Mouse (Mus musculus): ENCODE data around the gene Unc45b.
"Not testable (repeated sequence)": the region's sequence is repeated elsewhere in the genome, so short reads cannot be mapped to it uniquely, and the experiment has no call there.

Gene Unc45b

GRCm38 (mm10) chr11:82897478-82897877 lies 12.9 kb upstream of the Unc45b start:
- DNase-seq (ENCODE audit: low spot score in 2 of 2): no peak

DNA sequence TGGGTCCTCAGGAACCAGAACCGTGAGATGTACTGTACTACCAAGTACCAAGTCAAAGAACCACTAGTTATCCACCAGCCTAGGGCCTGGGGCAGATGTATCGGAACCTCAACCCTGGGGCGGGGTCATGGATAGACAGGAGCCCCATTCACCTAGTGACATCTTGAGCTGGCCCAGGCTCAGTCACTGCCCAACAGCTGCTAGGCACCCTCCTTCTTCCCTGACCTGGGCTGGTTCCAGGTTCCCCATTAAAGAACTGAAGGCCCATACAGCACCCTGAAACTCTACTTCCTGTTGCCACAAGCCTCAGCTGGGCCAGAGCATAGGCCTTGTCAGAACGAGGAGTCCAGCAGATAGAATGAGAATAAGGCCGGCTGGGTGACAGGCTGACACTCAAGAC lies 10.6 kb upstream of the Unc45b start:
- DNase-seq (ENCODE audit: low spot score in 2 of 2): no peak

GRCm38 (mm10) chr11:82901606-82902310 lies 8.6 kb upstream of the Unc45b start:
- DNase-seq (ENCODE audit: low spot score in 2 of 2): no peak

- no peak for DNase-seq (ENCODE audit: low spot score in 2 of 2)
Measured at GRCm38 (mm10) chr11:82904952-82905351, 5.4 kb upstream of the Unc45b start.

- DNase-seq (ENCODE audit: low spot score in 2 of 2): no peak
Measured at GRCm38 (mm10) chr11:82905816-82906215, 4.5 kb upstream of the Unc45b start.

- DNase-seq (ENCODE audit: low spot score in 2 of 2): peak; percentile 87 to 96
Measured at GRCm38 (mm10) chr11:82907651-82908607, 2.4 kb upstream of the Unc45b start, which contains the start of gene Nle1. TSS of gene Nle1 (minus strand) at chr11:82908411.

DNA sequence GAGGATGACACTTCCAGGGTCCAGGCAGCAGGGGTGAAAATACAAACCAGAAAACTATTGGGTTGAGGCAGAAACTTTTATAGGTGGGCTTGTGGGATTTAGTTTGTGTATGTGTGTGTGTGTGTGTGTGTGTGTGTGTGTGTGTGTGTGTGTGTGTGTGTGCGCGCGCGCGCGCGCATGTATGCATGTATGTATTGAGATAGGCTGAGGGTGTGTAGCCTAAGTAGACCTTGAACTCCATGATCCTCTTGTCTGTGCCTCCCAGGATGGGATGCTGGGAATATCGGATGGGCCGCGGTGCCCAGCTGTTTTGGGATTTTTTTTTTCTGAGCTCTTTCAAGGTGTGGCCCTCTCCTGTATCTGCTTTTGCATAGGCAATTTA lies 1.8 kb upstream of the Unc45b start:
- no peak for DNase-seq (ENCODE audit: low spot score in 2 of 2)

DNA sequence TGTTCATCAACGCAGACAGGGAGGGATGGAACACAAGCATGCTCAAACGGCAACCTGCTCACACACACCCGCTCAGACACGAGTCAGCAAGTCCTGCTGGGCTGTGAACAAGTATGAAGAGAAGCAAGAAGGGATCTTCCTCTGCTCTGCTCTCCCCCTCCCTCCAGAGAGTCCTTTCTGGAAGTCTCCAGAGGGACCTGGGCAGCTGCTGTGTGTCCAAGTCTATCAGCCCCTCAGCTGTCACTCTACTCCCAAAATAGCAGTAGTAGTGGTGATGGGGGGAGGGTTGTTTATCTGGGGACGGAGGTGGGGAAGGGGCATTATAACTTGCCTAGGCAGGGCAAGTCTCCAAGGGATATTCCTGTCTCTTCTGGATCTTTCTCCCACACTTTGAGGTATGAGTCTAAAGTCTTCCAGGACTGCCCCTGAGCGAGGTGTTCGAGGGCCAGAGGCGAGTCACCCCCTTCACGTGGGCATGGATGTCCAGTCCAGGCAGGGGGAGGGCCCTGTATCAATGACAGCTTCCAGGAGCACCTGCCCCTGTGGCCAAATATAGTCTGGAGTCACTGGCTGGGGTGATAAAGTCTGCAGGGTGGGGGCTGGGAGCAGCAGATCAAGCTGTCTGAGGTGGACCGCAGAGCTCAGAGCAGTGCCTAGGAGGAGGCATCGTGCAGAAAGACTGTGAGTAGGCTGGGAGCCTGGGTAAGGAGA lies 484 bp downstream of the Unc45b start:
- peak in 1 of 2 experiments; percentile 15 for DNase-seq (ENCODE audit: low spot score in 2 of 2)

DNA sequence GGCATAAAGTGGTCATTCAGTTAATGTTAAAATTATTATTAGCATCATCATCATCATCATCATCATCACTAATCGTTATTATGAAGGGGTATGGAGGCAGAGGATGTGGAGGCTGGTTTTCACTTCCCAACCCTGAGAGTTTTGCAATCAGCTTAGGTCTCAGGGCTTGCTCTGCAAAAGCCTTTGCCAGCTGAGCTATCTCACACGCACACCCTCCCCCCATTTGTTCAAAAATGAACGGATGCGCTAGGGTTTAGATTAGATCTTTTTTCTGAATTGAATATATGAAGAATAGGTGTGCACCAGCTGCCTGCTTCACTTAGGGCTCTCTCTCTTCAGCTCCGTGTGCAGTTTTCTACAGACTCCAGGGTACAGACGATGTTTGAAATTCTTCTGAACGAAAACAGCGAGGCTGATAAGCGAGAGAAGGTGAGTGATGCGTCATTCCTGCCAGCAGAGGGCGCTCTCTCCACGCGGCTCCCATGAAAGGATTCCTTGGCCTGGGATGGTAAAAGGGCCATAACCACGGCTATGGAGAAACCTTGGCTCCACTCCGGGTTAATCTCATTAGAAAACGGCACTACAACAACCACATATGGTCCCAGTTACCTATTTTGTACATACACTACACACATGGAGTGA lies 4.5 kb downstream of the Unc45b start:
- peak in 1 of 2 experiments; percentile 39 for DNase-seq (ENCODE audit: low spot score in 2 of 2)

- DNase-seq (ENCODE audit: low spot score in 2 of 2): no peak
Measured at GRCm38 (mm10) chr11:82920768-82921167, 10.4 kb downstream of the Unc45b start.

GRCm38 (mm10) chr11:82921691-82922090 lies 11.3 kb downstream of the Unc45b start:
- no peak for DNase-seq (ENCODE audit: low spot score in 2 of 2)

DNA sequence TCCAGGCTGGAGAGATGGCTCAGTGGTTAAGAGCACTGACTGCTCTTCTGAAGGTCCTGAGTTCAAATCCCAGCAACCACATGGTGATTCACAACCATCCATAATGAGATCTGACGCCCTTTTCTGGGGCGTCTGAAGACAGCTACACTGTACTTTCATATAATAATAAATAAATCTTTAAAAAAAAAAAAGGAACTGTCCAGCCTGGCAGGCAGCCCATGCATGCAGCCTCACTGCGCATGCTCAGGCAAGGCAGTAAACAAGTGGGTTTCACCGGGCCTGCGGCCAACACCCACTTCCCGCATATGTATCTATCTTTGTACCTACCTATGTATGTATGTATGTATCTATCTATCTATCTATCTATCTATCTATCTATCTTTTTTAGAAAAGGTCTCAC lies 13.6 kb downstream of the Unc45b start:
- not testable (repeated sequence) for DNase-seq (ENCODE audit: low spot score in 2 of 2)

- no peak for DNase-seq (ENCODE audit: low spot score in 2 of 2)
Measured at GRCm38 (mm10) chr11:82928897-82929632, 18.7 kb downstream of the Unc45b start.

DNA sequence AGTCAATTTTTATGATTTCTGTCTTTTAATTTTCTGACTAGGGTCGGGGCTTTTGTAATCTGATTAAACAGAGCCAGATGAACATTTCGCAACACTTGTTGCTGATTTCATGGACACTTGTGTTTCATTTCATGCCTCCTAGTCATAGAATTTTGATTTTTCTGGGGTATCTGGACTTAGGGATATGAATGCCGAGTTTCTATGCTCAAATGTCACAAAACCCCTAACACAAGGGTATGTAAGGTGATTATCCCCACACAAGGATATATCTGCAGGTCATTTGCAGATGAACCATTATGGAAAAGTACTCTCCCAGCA lies 19.2 kb downstream of the Unc45b start:
- DNase-seq (ENCODE audit: low spot score in 2 of 2): no peak

GRCm38 (mm10) chr11:82930391-82930955 lies 20.1 kb downstream of the Unc45b start:
- DNase-seq (ENCODE audit: low spot score in 2 of 2): not testable (repeated sequence)

DNA sequence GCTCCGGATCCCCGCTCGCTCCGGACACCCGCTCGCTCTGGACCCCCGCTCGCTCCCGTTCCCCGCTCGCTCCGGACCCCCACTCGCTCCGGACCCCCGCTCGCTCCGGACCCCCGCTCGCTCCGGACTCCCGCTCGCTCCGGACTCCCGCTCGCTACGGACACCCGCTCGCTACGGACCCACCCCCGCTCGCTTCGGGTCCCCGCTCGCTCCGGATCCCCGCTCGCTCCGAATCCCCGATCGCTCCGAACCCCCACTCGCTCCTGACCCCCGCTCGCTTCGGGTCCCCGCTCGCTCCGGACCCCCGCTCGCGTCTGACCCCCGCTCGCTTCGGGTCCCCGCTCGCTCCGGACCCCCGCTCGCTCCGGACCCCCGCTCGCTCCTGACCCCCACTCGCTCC lies 20.8 kb downstream of the Unc45b start:
- not testable (repeated sequence) for DNase-seq (ENCODE audit: low spot score in 2 of 2)

- not testable (repeated sequence) for DNase-seq (ENCODE audit: low spot score in 2 of 2)
Measured at GRCm38 (mm10) chr11:82931671-82932450, 21.5 kb downstream of the Unc45b start.

- no peak for DNase-seq (ENCODE audit: low spot score in 2 of 2)
Measured at GRCm38 (mm10) chr11:82933186-82933585, 22.8 kb downstream of the Unc45b start.

DNA sequence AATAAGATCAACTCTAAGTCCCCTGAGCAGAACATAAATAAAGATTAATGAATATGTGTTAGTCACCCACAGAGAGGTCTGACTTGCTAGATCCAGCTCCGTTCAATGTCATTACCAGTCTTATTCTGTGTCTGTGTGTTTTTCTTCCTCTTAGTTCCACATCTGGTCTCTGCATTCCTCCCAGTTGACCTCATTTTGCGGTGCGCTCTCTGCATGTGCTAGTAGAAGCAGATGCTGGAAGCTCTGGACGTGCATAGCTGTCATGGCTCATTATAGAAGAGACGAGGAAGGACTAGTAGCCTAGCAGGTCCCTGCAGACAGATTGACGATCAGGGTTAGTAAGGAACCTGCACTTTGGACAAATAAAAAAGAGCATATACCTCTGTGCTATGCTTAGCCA lies 33.0 kb downstream of the Unc45b start:
- no peak for DNase-seq (ENCODE audit: low spot score in 2 of 2)

DNA sequence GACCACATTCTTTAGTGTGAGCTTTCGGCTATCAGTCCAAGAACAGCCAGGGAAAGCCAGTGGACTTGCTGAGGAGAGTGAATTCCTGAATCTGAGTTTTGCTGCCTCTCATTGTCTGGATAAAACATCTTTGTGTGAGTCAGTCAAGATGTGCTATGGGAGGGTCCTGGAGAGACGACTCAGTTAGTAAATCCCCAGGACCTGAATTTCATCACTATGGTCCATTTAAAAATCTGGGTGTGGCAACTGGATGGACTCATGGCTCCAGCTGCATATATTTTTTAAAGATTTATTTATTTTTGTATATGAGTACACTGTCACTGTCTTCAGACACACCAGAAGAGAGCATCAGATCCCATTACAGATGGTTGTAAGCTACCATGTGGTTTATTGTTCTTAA lies 35.3 kb downstream of the Unc45b start:
- DNase-seq (ENCODE audit: low spot score in 2 of 2): no peak

Data from urinary bladder, postnatal 4 days (tissue).